Mouse (Mus musculus) G1E (cell line): ENCODE data around the gene Pard3.

Experiments used
- CTCF ChIP-seq: IDR thresholded peaks from 2 replicates; pipeline ENCODE4 v1.5.1; 2012; ENCODE audit warnings: low read depth, low read length, inconsistent platforms, mixed read lengths
- GATA1 ChIP-seq: IDR thresholded peaks from 2 replicates; pipeline ENCODE4 v1.6.1; 2012; ENCODE audit warnings: borderline replicate concordance, low read length, inconsistent platforms, mixed read lengths
- TAL1 ChIP-seq: conservative IDR thresholded peaks from 2 replicates; pipeline ENCODE4 v1.6.1; 2012; ENCODE audit warnings: low read depth, low read length, inconsistent platforms, mixed read lengths

DNA sequence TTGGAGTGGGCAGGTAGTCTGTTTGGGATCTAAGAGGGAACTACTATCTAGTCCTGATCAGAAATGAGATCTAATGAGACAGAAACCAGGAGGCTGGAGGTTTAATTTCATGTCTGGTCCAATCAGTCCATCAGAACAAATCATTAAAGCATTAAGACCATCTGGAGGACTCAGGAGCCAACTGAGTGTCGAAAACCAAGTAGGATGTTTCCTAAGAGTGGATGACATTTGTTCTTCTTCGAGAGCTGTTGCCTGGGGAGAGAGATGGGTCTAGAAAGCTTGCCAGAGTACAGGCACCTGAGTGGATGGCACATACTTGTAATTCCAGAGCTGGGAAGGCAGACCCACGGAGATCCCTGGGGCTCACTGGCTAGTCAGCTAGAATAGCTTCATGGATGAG is 468.2 kb downstream of the Pard3 start:
- TF ChIP-seq CTCF (no peak), TAL1 (no peak), GATA1 (no peak)
